Comparison of ENCODE assay signal across 7 mouse cellular contexts in genomic region chr9:110625350-110625908, GRCm38 (mm10). TPM values are rescaled to one million over a fixed set of nuclear protein-coding genes. Genes with fewer than 3 reads are reported as not detected.
DNase-seq lines count a peak whose midpoint lies in the region; ATAC-seq and TF ChIP-seq lines count a peak whose summit lies in the region.

No protein-coding gene starts in this region.

- intact Hi-C loops in left cerebral cortex, adult 2 months (cut with DNase I): loop anchor here (5.0 kb wide), 1 partner anchor 178 kb away; no protein-coding TSS in a partner anchor
- intact Hi-C loops in left cerebral cortex, postnatal 36 days (cut with DNase I): no loop called here

- DNase-seq in left cerebral cortex, adult 2 months (ENCODE audit: extremely low spot score in 1 of 2, low spot score in 2 of 2): peak in 1 of 2 experiments; percentile 33
- no peak for DNase-seq in left cerebral cortex, postnatal 36 days (ENCODE audit: low spot score in 2 of 2)
- no peak for DNase-seq in retina, postnatal 1 day
- no peak for DNase-seq in thymus, adult 18-20 months

- H3K9me3 ChIP-seq in intestine, postnatal 0 days (ENCODE audit: control insufficient read depth): no peaks in the 10 kb centered on the region
- no peaks in the 10 kb centered on the region for H3K9me3 ChIP-seq in neural tube, embryonic 15.5 days (replicated peaks)

- no peak for ATAC-seq in intestine, postnatal 0 days
- no peak; the same call in 1 of the 2 replicates for ATAC-seq in neural tube, embryonic 15.5 days (ENCODE audit: low FRiP score)

- peaks cover 3% of the 10 kb centered on the region; the same call in 1 of the 2 replicates for H3K4me1 ChIP-seq in embryonic fibroblast, embryonic 13.5 days (ENCODE audit: control insufficient read depth, insufficient read depth, low read length)
- H3K4me1 ChIP-seq in intestine, postnatal 0 days (replicated peaks; ENCODE audit: control insufficient read depth, insufficient read depth, low read length): no peaks in the 10 kb centered on the region
- H3K4me1 ChIP-seq in neural tube, embryonic 15.5 days: peaks cover 27% of the 10 kb centered on the region

- H3K27me3 ChIP-seq in intestine, postnatal 0 days (replicated peaks; ENCODE audit: control insufficient read depth, insufficient read depth, low read length): no peaks in the 10 kb centered on the region
- no peaks in the 10 kb centered on the region for H3K27me3 ChIP-seq in neural tube, embryonic 15.5 days (replicated peaks)

- H3K4me3 ChIP-seq in left cerebral cortex, adult 2 months: peak overlapping the region; percentile 52
- peak overlapping the region; percentile 27 for H3K4me3 ChIP-seq in embryonic fibroblast, embryonic 13.5 days (ENCODE audit: insufficient read depth, low read length)
- peak overlapping the region; percentile 45 for H3K4me3 ChIP-seq in intestine, postnatal 0 days (ENCODE audit: low read depth, low read length)
- peak overlapping the region; percentile 51 for H3K4me3 ChIP-seq in neural tube, embryonic 15.5 days (replicated peaks)

- no peak for TF ChIP-seq CTCF in left cerebral cortex, adult 2 months (IDR thresholded peaks at IDR 0.05)
- no peak for TF ChIP-seq CTCF in embryonic fibroblast, embryonic 13.5 days (IDR thresholded peaks at IDR 0.05; ENCODE audit: borderline replicate concordance, insufficient read depth, low read length)
- no peak for TF ChIP-seq CTCF in intestine, postnatal 0 days (IDR thresholded peaks at IDR 0.05; ENCODE audit: low read depth)

- peak overlapping the region; percentile 79; the same call in 1 of the 2 replicates for H3K27ac ChIP-seq in left cerebral cortex, adult 2 months
- H3K27ac ChIP-seq in embryonic fibroblast, embryonic 13.5 days (ENCODE audit: insufficient read depth, low read length): peak overlapping the region; percentile 28
- no peak overlapping the region for H3K27ac ChIP-seq in intestine, postnatal 0 days (ENCODE audit: low read depth, low read length)
- peak overlapping the region; percentile 88 for H3K27ac ChIP-seq in neural tube, embryonic 15.5 days (replicated peaks)

- TF ChIP-seq POLR2A in embryonic fibroblast, embryonic 13.5 days (IDR thresholded peaks at IDR 0.05; ENCODE audit: low read depth, low read length): 0 out of 2 replicates have a peak, but pooled peaks have one; percentile 27

- WGBS in intestine, postnatal 0 days: 75% methylated on average over 11 of the region's 11 CpGs
- WGBS in neural tube, embryonic 15.5 days: 56% methylated on average over 11 of the region's 11 CpGs

- peaks cover 50% of the 10 kb centered on the region for H3K36me3 ChIP-seq in intestine, postnatal 0 days (ENCODE audit: control insufficient read depth, insufficient read depth)
- peaks cover 16% of the 10 kb centered on the region for H3K36me3 ChIP-seq in neural tube, embryonic 15.5 days

- H3K4me2 ChIP-seq in intestine, postnatal 0 days (replicated peaks; ENCODE audit: low read depth): peak overlapping the region; percentile 93
- peak overlapping the region; percentile 98 for H3K4me2 ChIP-seq in neural tube, embryonic 15.5 days

- H3K9ac ChIP-seq in intestine, postnatal 0 days (ENCODE audit: low read depth, low read length): peak overlapping the region; percentile 48; the same call in 1 of the 2 replicates
- peak overlapping the region; percentile 70 for H3K9ac ChIP-seq in neural tube, embryonic 15.5 days (replicated peaks)

RNA-seq across cellular contexts. Expression of gene Nradd, which starts 1.2 kb away (rescaled TPM):
- 1 to 10 TPM; 2.7 to 3.6 TPM for total RNA-seq in left cerebral cortex, adult 2 months (2021)
- total RNA-seq in left cerebral cortex, postnatal 36 days (2021): 1 to 10 TPM; 2.2 TPM
- polyA plus RNA-seq in embryonic fibroblast, embryonic 13.5 days (2011; ENCODE audit: insufficient read length, low read depth, missing spikeins): 107 and 109 TPM in 2 replicates
- polyA plus RNA-seq in intestine, postnatal 0 days (2015; fragmentation: Nextera tagmentation; extraction: Ambion mirVana): 39.4 and 41.8 TPM in 2 replicates
- 24.9 and 26.0 TPM in 2 replicates for polyA plus RNA-seq in neural tube, embryonic 15.5 days (2015; fragmentation: Nextera tagmentation; extraction: Ambion mirVana)

RNA-seq across cellular contexts. Expression of gene Nbeal2, which starts 28.5 kb away (rescaled TPM):
- total RNA-seq in left cerebral cortex, adult 2 months (2021): 10 to 100 TPM; 12.6 to 14.4 TPM
- 10 to 100 TPM in 1 of 2 experiments, 1 to 10 TPM in 1; 7.8 to 13.5 TPM for total RNA-seq in left cerebral cortex, postnatal 36 days (2021)
- 1.8 TPM in 2 replicates for polyA plus RNA-seq in embryonic fibroblast, embryonic 13.5 days (2011; ENCODE audit: insufficient read length, low read depth, missing spikeins)
- 1.0 and 1.3 TPM in 2 replicates for polyA plus RNA-seq in intestine, postnatal 0 days (2015; fragmentation: Nextera tagmentation; extraction: Ambion mirVana)
- 3.1 and 5.9 TPM in 2 replicates for polyA plus RNA-seq in neural tube, embryonic 15.5 days (2015; fragmentation: Nextera tagmentation; extraction: Ambion mirVana)

RNA-seq across cellular contexts. Expression of gene Ccdc12, which starts 30.9 kb away (rescaled TPM):
- total RNA-seq in left cerebral cortex, adult 2 months (2021): 10 to 100 TPM; 56.2 to 56.9 TPM
- 10 to 100 TPM; 56.1 to 60.8 TPM for total RNA-seq in left cerebral cortex, postnatal 36 days (2021)
- 34.4 and 43.2 TPM in 2 replicates for polyA plus RNA-seq in embryonic fibroblast, embryonic 13.5 days (2011; ENCODE audit: insufficient read length, low read depth, missing spikeins)
- polyA plus RNA-seq in intestine, postnatal 0 days (2015; fragmentation: Nextera tagmentation; extraction: Ambion mirVana): 122 and 124 TPM in 2 replicates
- polyA plus RNA-seq in neural tube, embryonic 15.5 days (2015; fragmentation: Nextera tagmentation; extraction: Ambion mirVana): 96.3 and 112 TPM in 2 replicates
